Mouse (Mus musculus) thymus, postnatal 36 days (tissue): ENCODE measurements around the gene Fancd2os.

Experiments
- DNase-seq, 2 experiments: peaks; one replicate each; pipeline ENCODE4 v3.0.0; 2022; ENCODE audit warnings: mixed read lengths in 2 of 2

Gene Fancd2os

GRCm38 (mm10) chr6:113604432-113605223, 4.1 kb upstream of the Fancd2os start, which contains the start of gene Brk1:
Gene Brk1 (plus strand): TSS chr6:113604772.
- peak; percentile 85 to 88 for DNase-seq

- peak in 1 of 2 experiments; percentile 12 for DNase-seq
Observed at GRCm38 (mm10) chr6:113603993-113604392, 3.5 kb upstream of the Fancd2os start.

- no peak for DNase-seq
Observed at GRCm38 (mm10) chr6:113602821-113603220, 2.3 kb upstream of the Fancd2os start.

GRCm38 (mm10) chr6:113599833-113600232, 682 bp downstream of the Fancd2os start:
- DNase-seq = no peak

- DNase-seq = no peak
Observed at GRCm38 (mm10) chr6:113597945-113598344, 2.6 kb downstream of the Fancd2os start.

- DNase-seq = no peak
Observed at GRCm38 (mm10) chr6:113592637-113593036, 7.9 kb downstream of the Fancd2os start.

- no peak for DNase-seq
Observed at GRCm38 (mm10) chr6:113586466-113587183, 13.9 kb downstream of the Fancd2os start.

GRCm38 (mm10) chr6:113585065-113585464, 15.4 kb downstream of the Fancd2os start:
- no peak for DNase-seq

- no peak for DNase-seq
Observed at GRCm38 (mm10) chr6:113583023-113583422, 17.5 kb downstream of the Fancd2os start.

- no peak for DNase-seq
Observed at GRCm38 (mm10) chr6:113579306-113579705, 21.2 kb downstream of the Fancd2os start.

GRCm38 (mm10) chr6:113576044-113576443, 24.5 kb downstream of the Fancd2os start:
- DNase-seq = no peak

GRCm38 (mm10) chr6:113564557-113564956, 36.0 kb downstream of the Fancd2os start:
- no peak for DNase-seq

GRCm38 (mm10) chr6:113559736-113560135, 40.8 kb downstream of the Fancd2os start:
- no peak for DNase-seq
